Mouse (Mus musculus): ENCODE measurements around the gene Fam47e.
"Not testable (repeated sequence)": the region's sequence is repeated elsewhere in the genome, so short reads cannot be mapped to it uniquely, and the experiment has no call there.

Fam47e gene

GRCm38 (mm10) chr5:92554891-92555511 is at the start of gene Fam47e:
TSS of gene Fam47e (plus strand) at chr5:92555069.
- no peak for DNase-seq (ENCODE audit: low spot score)

GRCm38 (mm10) chr5:92505402-92505865 is 49.4 kb upstream of the Fam47e start:
- peak; percentile 92 for DNase-seq (ENCODE audit: low spot score)

- peak; percentile 48 for DNase-seq (ENCODE audit: low spot score)
Measured at GRCm38 (mm10) chr5:92506301-92506729, 48.6 kb upstream of the Fam47e start.

- DNase-seq (ENCODE audit: low spot score) = no peak
Measured at GRCm38 (mm10) chr5:92506733-92507132, 48.1 kb upstream of the Fam47e start, which contains the start of gene Scarb2. TSS of gene Scarb2 (minus strand) at chr5:92506833.

GRCm38 (mm10) chr5:92508853-92509252 is 46.0 kb upstream of the Fam47e start:
- no peak for DNase-seq (ENCODE audit: low spot score)

- DNase-seq (ENCODE audit: low spot score) = peak; percentile 33
Measured at GRCm38 (mm10) chr5:92511256-92511655, 43.6 kb upstream of the Fam47e start.

- no peak for DNase-seq (ENCODE audit: low spot score)
Measured at GRCm38 (mm10) chr5:92512066-92512465, 42.8 kb upstream of the Fam47e start.

- not testable (repeated sequence) for DNase-seq (ENCODE audit: low spot score)
Measured at GRCm38 (mm10) chr5:92521131-92521530, 33.7 kb upstream of the Fam47e start.

GRCm38 (mm10) chr5:92524821-92525258 is 30.0 kb upstream of the Fam47e start:
- no peak for DNase-seq (ENCODE audit: low spot score)

GRCm38 (mm10) chr5:92539698-92540097 is 15.2 kb upstream of the Fam47e start:
- no peak for DNase-seq (ENCODE audit: low spot score)

GRCm38 (mm10) chr5:92552611-92553010 is 2.3 kb upstream of the Fam47e start:
- DNase-seq (ENCODE audit: low spot score) = no peak

- no peak for DNase-seq (ENCODE audit: low spot score)
Measured at GRCm38 (mm10) chr5:92553939-92554338, 930 bp upstream of the Fam47e start.

- DNase-seq (ENCODE audit: low spot score) = no peak
Measured at GRCm38 (mm10) chr5:92554443-92554842, 426 bp upstream of the Fam47e start.

GRCm38 (mm10) chr5:92555905-92556304 is 1.0 kb downstream of the Fam47e start:
- DNase-seq (ENCODE audit: low spot score) = no peak

GRCm38 (mm10) chr5:92557508-92557907 is 2.6 kb downstream of the Fam47e start:
- no peak for DNase-seq (ENCODE audit: low spot score)

- no peak for DNase-seq (ENCODE audit: low spot score)
Measured at GRCm38 (mm10) chr5:92560201-92560600, 5.3 kb downstream of the Fam47e start.

- DNase-seq (ENCODE audit: low spot score) = no peak
Measured at GRCm38 (mm10) chr5:92562002-92562401, 7.1 kb downstream of the Fam47e start.

GRCm38 (mm10) chr5:92571232-92571631 is 16.4 kb downstream of the Fam47e start:
- DNase-seq (ENCODE audit: low spot score) = no peak

- no peak for DNase-seq (ENCODE audit: low spot score)
Measured at GRCm38 (mm10) chr5:92579559-92579958, 24.7 kb downstream of the Fam47e start.

- DNase-seq (ENCODE audit: low spot score) = no peak
Measured at GRCm38 (mm10) chr5:92585932-92586331, 31.1 kb downstream of the Fam47e start.

GRCm38 (mm10) chr5:92595026-92595425 is 40.2 kb downstream of the Fam47e start:
- no peak for DNase-seq (ENCODE audit: low spot score)

GRCm38 (mm10) chr5:92596865-92597264 is 42.0 kb downstream of the Fam47e start:
- DNase-seq (ENCODE audit: low spot score) = no peak

- no peak for DNase-seq (ENCODE audit: low spot score)
Measured at GRCm38 (mm10) chr5:92599030-92599429, 44.2 kb downstream of the Fam47e start.

All from T-cell, adult 2 months (primary cell).